Mouse (Mus musculus) embryonic facial prominence, embryonic 12.5 days (tissue): Measurements from ENCODE around the gene Chfr. TPM values are rescaled to one million over a fixed set of nuclear protein-coding genes. Genes with fewer than 3 reads are reported as not detected.

Experiments used
- ATAC-seq: fragments of 200-750 bp; cut with Nextera tagmentation; 2 replicates; pipeline ENCODE4 v1.8.0; 2017; ENCODE audit not compliant: insufficient number of reproducible peaks, insufficient read depth, low FRiP score, low TSS enrichment
- H3K27ac ChIP-seq: fragments of 300-500 bp; sonication (generic); 2 replicates; pipeline ENCODE4 v1.5.1; 2016; ENCODE audit warnings: mild to moderate bottlenecking
- H3K27me3 ChIP-seq: fragments of 300-500 bp; sonication (generic); 2 replicates; pipeline ENCODE4 v1.6.1; 2016; ENCODE audit warnings: mild to moderate bottlenecking, moderate library complexity
- H3K36me3 ChIP-seq: fragments of 300-500 bp; sonication (generic); 2 replicates; pipeline ENCODE4 v1.6.1; 2016; ENCODE audit warnings: mild to moderate bottlenecking
- H3K4me1 ChIP-seq: fragments of 300-500 bp; sonication (generic); 2 replicates; pipeline ENCODE4 v1.6.1; 2016
- H3K4me2 ChIP-seq: fragments of 300-500 bp; sonication (generic); replicated peaks from 2 replicates; pipeline ENCODE4 v1.6.1; 2016; ENCODE audit warnings: mild to moderate bottlenecking, moderate library complexity
- H3K4me3 ChIP-seq: fragments of 300-500 bp; sonication (generic); 2 replicates; pipeline ENCODE4 v1.5.1; 2016; ENCODE audit warnings: mild to moderate bottlenecking
- H3K9ac ChIP-seq: fragments of 300-500 bp; sonication (generic); 2 replicates; pipeline ENCODE4 v1.6.1; 2016; ENCODE audit warnings: mild to moderate bottlenecking, moderate library complexity
- H3K9me3 ChIP-seq: fragments of 300-500 bp; sonication (generic); 2 replicates; pipeline ENCODE4 v1.6.1; 2016; ENCODE audit warnings: mild to moderate bottlenecking, moderate library complexity
- WGBS: fragments of 180-500 bp; shearing (Covaris S2); methylation state at CpG from one replicate; pipeline ENCODE4 v1.1.7; 2016; 5-methylcytosine and 5-hydroxymethylcytosine counted together
- polyA plus RNA-seq: library from polyadenylated mRNA; unstranded; fragments of >200 nt; fragmentation: Nextera tagmentation; extraction: Ambion mirVana; gene quantifications from 2 replicates; pipeline ENCODE4 v1.2.1, GENCODE M21; 2016

The Chfr gene
- 39.5 and 42.0 TPM in 2 replicates for polyA plus RNA-seq

DNA sequence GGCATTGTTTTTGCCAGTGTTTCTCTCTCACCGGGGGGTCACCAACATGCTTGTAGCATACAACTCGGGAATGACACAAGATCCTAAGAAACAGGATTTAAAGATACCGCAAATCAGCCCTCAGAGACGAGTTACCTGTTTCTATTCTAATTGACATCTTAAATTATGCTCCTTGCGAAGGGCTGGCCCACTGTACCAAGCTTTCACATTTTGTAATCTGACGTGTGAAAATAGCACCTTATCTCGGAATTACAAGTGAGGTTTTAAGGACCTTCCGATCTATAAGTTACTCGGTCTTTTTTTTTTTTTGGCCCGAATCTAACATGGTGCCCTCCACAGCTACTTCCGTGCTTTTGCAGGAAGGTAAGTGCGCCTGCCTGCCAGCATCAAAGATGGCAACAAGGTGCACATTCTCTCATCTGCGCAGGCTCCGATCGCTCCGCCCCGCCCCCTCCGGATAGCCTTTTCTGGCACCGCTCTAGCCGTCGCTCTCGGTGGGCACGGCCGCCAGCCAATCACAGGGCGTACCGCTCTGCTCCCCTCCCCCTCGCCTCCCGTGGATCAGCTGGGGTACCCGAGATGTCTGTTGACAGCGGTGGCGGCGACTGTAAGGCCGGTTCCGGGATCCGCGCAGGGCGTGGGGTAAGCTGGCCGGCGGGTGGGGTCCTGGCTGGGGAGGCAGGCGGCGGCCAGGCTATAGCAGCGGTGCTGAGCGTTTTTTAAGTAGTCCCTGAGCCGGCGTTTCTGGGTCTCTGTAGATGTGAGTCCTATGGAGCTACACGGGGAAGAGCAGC is at the start of gene Chfr:
TSS of gene Chfr (plus strand) at position 550 of the 794 bp plus-strand sequence.
- Histone ChIP-seq H3K4me1 (no peaks in the 10 kb centered on the region), H3K9me3 (0 out of 2 replicates have a peak, but pooled peaks cover 3% of the 10 kb centered on the region), H3K9ac (peak within 1 kb of the TSS; percentile 74), H3K4me3 (peak within 1 kb of the TSS; percentile 79), H3K36me3 (peaks cover 5% of the 10 kb centered on the region; the same call in 1 of the 2 replicates), H3K27ac (peak within 1 kb of the TSS; percentile 41; the same call in 1 of the 2 replicates), H3K27me3 (no peaks in the 10 kb centered on the region), H3K4me2 (peak within 1 kb of the TSS; percentile 81)
- 4% methylated on average over 46 of the region's 46 CpGs for WGBS
- peak; percentile 99 for ATAC-seq

DNA sequence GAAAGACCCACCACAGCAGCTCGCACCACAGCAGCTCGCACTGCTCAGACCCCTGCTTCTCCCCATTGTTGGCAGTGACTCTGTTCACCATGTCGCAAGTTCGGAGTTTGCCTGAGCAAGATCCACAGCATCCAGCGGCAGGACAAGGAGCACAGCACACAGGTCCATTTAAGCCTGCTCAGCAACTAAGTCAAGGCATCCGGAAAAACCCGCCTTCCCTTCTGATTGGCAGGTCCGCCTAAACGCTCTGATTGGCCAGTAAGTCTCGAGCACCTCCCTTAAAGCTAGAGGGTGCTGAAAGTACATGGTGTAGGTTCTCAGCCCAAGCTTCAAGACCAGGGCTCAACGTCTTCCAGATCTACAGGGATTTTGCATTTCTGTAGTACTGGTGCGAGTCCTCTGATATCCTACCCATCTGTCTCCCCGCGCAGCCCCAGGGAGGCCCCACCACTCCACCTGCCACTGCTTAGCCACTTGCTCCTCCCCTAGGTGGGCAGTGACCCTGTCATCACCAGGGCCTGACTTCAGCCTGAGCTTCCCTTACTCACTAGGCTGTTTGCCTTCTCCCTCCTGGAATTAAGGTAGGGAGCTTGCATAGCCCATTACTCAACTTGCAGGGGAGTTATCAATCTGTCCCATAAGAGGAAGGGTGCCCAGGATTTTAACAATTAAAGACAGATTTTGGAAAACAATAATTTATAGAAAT is 49.3 kb upstream of the Chfr start:
- Histone ChIP-seq H3K27ac (no peak overlapping the region), H3K9ac (no peak overlapping the region), H3K27me3 (no peaks in the 10 kb centered on the region), H3K36me3 (no peaks in the 10 kb centered on the region), H3K4me1 (no peaks in the 10 kb centered on the region), H3K4me2 (no peak overlapping the region), H3K4me3 (no peak overlapping the region), H3K9me3 (0 out of 2 replicates have a peak, but pooled peaks cover 6% of the 10 kb centered on the region)
- WGBS, result 38% methylated on average over 14 of the region's 14 CpGs
- ATAC-seq, result no peak

- no peaks in the 10 kb centered on the region for H3K4me1 ChIP-seq
- no peaks in the 10 kb centered on the region for H3K27me3 ChIP-seq
- WGBS, result 81% methylated on average over 2 of the region's 2 CpGs
- H3K27ac ChIP-seq, result no peak overlapping the region
- H3K9ac ChIP-seq, result no peak overlapping the region
- no peak overlapping the region for H3K4me3 ChIP-seq
- no peaks in the 10 kb centered on the region for H3K36me3 ChIP-seq
- no peak overlapping the region for H3K4me2 ChIP-seq
- ATAC-seq, result no peak
- no peaks in the 10 kb centered on the region for H3K9me3 ChIP-seq
These were observed 44.1 kb upstream of the Chfr start for GRCm38 (mm10) chr5:110091546-110091945.

DNA sequence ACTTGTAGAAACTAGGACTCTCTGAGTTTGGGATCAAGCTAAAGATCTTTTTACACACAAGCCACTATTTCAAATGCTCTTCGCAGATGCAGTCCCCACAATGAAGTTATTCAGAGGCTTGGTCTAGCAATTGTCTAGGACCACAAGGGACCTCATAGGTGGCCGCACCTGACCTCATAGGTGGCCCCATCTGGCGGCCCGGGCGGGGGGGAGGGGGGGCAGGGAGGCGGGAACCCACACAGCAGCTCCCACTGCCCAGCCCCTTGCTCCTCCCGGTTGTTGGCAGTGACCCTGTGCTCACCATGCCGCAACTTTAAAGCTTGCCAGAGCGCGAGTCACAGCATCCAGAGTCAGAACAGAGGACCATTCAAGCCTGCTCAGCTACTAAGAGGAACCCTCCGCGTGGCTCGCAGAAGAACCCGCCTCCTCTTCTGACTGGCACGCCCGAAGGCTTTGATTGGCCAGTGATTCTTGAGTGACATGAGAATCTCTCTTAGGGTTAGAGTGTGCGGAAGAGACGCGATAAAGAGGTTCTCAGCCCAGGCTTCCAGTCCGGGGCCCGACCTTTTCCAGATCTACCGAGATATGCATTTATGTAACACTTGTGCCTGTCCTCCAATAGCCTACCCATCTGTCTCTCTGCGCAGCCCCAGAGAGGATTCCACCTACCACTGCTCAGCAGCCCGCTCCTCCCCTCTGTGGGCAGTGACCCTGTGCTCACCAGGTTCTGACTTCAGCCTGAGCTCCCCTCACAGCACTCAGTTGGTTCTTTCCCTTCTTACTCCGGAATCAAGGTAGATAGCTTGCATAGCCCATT is 41.4 kb upstream of the Chfr start, which contains the start of gene Gm35315:
TSS of gene Gm35315 (minus strand) at position 391 of the 817 bp plus-strand sequence.
- H3K9me3 ChIP-seq, result no peaks in the 10 kb centered on the region
- peak within 1 kb of the TSS; percentile 58 for H3K4me2 ChIP-seq
- H3K36me3 ChIP-seq, result no peaks in the 10 kb centered on the region
- H3K4me1 ChIP-seq, result no peaks in the 10 kb centered on the region
- WGBS, result under 1% methylated on average over 25 of the region's 25 CpGs
- peak within 1 kb of the TSS; percentile 40; the same call in 1 of the 2 replicates for H3K9ac ChIP-seq
- ATAC-seq, result peak; percentile 97
- peak within 1 kb of the TSS; percentile 48 for H3K4me3 ChIP-seq
- H3K27ac ChIP-seq, result 0 out of 2 replicates have a peak within 1 kb of the TSS, but pooled peaks have one; percentile 46
- no peaks in the 10 kb centered on the region for H3K27me3 ChIP-seq

DNA sequence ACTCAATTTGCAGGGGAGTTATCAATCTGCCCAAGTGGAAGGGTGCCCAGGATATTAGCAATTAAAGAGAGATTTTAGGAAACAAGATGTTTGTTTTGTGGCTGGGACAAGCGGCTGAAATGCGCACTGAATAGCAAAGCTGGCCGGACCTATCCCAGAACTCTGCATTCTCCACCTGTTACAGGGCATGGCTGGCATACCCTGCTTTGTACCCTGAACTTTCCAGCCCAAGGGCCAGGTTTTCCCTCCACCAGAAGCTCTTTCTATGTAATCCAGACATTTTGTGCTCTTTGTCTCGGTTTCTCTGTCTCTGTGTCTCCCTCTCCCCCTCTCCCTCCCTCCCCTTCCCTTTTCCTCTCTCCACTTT is 40.8 kb upstream of the Chfr start:
- Histone ChIP-seq H3K4me3 (peak overlapping the region; percentile 48), H3K9me3 (no peaks in the 10 kb centered on the region), H3K4me1 (0 out of 2 replicates have a peak, but pooled peaks cover 2% of the 10 kb centered on the region), H3K27ac (no peak overlapping the region), H3K27me3 (no peaks in the 10 kb centered on the region), H3K9ac (peak overlapping the region; percentile 40; the same call in 1 of the 2 replicates), H3K4me2 (peak overlapping the region; percentile 58), H3K36me3 (no peaks in the 10 kb centered on the region)
- 11% methylated on average over 4 of the region's 4 CpGs for WGBS
- no peak for ATAC-seq

DNA sequence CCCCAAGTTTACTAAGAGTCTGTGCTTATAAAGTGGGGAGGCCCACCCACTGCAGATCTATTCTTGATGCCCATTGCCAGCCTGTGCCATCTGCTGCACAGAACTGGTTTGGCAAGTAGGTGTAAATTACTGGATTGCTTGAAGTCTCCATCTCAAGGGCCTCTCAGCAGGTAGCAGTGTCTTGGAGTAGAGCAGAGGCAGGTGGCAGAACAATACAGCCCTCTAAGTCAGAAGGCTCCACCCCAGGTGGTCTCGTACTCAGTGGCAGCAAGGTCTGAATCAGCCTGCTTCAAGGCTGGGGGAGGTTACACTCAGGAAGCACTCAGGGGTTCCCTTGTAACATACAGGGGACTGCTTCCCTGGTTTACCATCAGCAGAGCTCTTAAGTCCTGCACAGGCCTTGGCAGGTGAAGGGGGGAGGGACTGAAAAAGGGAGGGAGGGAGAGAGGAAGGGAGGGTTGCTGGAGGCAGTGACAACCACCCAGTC is 36.6 kb upstream of the Chfr start:
- Histone ChIP-seq H3K4me1 (peaks cover 22% of the 10 kb centered on the region), H3K27ac (no peak overlapping the region), H3K9ac (no peak overlapping the region), H3K36me3 (peaks cover 13% of the 10 kb centered on the region), H3K27me3 (0 out of 2 replicates have a peak, but pooled peaks cover 4% of the 10 kb centered on the region), H3K9me3 (no peaks in the 10 kb centered on the region), H3K4me3 (no peak overlapping the region), H3K4me2 (no peak overlapping the region)
- ATAC-seq, result no peak
- WGBS, result 43% methylated on average over 1 of the region's 1 CpGs

GRCm38 (mm10) chr5:110099656-110100580 is 35.7 kb upstream of the Chfr start, which contains the start of gene Plcxd1:
TSS of gene Plcxd1 (plus strand) at chr5:110099969.
- Histone ChIP-seq H3K27ac (no peak within 1 kb of the TSS), H3K4me3 (peak within 1 kb of the TSS; percentile 35), H3K4me2 (peak within 1 kb of the TSS; percentile 72), H3K36me3 (peaks cover 22% of the 10 kb centered on the region), H3K9ac (no peak within 1 kb of the TSS; the same call in 1 of the 2 replicates), H3K27me3 (0 out of 2 replicates have a peak, but pooled peaks cover 4% of the 10 kb centered on the region), H3K4me1 (peaks cover 22% of the 10 kb centered on the region), H3K9me3 (no peaks in the 10 kb centered on the region)
- no peak for ATAC-seq
- WGBS, result 7% methylated on average over 24 of the region's 25 CpGs

DNA sequence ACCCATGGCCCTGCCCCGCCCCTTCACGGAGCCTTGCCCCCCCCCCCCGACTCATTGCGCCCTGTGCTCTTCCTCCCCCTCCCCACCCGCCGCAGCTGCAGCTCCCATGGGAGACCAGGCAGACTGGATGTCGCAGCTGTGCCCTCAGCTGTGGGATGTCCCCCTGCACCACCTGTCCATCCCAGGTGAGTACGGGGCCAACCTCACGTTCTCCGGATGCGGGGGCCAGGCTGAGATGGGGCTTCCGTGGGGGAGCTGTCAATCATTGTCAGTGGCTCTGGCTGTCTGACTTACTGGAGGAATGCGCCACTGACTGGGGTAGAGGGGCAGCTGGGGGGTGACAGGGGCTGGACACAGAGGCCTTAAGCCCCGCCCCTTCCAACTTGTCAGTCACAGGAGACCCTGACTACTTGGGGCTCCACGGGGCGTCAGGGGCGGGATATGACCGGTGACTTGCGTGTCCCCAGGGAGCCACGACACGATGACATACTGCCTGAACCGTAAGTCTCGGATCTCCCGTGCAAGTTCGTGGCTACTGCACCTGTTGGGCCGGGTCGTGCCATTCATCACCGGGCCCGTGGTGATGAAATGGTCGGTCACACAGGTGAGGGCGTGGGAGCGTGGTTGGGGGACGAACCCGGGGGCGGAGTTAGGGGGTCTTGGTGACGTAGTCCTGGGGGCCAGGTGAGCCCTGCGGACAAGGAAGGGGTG is 34.6 kb upstream of the Chfr start:
- 0 out of 2 replicates have a peak, but pooled peaks cover 4% of the 10 kb centered on the region for H3K27me3 ChIP-seq
- H3K27ac ChIP-seq, result no peak overlapping the region
- peak overlapping the region; percentile 72 for H3K4me2 ChIP-seq
- ATAC-seq, result no peak
- peaks cover 33% of the 10 kb centered on the region for H3K36me3 ChIP-seq
- H3K4me3 ChIP-seq, result peak overlapping the region; percentile 35
- H3K9me3 ChIP-seq, result no peaks in the 10 kb centered on the region
- H3K9ac ChIP-seq, result no peak overlapping the region; the same call in 1 of the 2 replicates
- 2% methylated on average over 34 of the region's 37 CpGs for WGBS
- peaks cover 23% of the 10 kb centered on the region for H3K4me1 ChIP-seq

GRCm38 (mm10) chr5:110101716-110102347 is 33.8 kb upstream of the Chfr start:
- H3K9ac ChIP-seq, result no peak overlapping the region
- 18% methylated on average over 34 of the region's 34 CpGs for WGBS
- 0 out of 2 replicates have a peak, but pooled peaks cover 4% of the 10 kb centered on the region for H3K27me3 ChIP-seq
- peak overlapping the region; percentile 72 for H3K4me2 ChIP-seq
- H3K27ac ChIP-seq, result no peak overlapping the region
- H3K36me3 ChIP-seq, result peaks cover 39% of the 10 kb centered on the region
- H3K9me3 ChIP-seq, result no peaks in the 10 kb centered on the region
- peaks cover 30% of the 10 kb centered on the region for H3K4me1 ChIP-seq
- no peak for ATAC-seq
- H3K4me3 ChIP-seq, result peak overlapping the region; percentile 35
